ENCODE assay signal across 8 mouse cellular contexts in the genomic region with DNA sequence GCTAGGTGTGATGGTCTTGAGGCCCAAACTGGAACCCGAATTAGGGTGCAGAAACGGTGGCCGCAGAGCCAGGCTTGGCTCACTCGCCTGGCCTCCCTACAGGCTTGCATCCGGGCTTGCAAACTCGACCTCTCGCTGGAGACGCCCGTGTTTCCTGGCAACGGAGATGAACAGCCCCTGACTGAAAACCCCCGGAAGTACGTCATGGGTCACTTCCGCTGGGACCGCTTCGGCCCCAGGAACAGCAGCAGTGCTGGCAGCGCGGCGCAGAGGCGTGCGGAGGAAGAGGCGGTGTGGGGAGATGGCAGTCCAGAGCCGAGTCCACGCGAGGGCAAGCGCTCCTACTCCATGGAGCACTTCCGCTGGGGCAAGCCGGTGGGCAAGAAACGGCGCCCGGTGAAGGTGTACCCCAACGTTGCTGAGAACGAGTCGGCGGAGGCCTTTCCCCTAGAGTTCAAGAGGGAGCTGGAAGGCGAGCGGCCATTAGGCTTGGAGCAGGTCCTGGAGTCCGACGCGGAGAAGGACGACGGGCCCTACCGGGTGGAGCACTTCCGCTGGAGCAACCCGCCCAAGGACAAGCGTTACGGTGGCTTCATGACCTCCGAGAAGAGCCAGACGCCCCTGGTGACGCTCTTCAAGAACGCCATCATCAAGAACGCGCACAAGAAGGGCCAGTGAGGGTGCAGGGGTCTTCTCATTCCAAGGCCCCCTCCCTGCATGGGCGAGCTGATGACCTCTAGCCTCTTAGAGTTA. TPM values are rescaled to one million over a fixed set of nuclear protein-coding genes. Genes with fewer than 3 reads are reported as not detected.
DNase-seq lines count a peak whose midpoint lies in the region; ATAC-seq lines count a peak whose summit lies in the region.

No protein-coding gene starts in this region.

- H3K9ac ChIP-seq in intestine, embryonic 15.5 days: peak overlapping the region; percentile 68

- H3K4me2 ChIP-seq in intestine, embryonic 15.5 days (replicated peaks): peak overlapping the region; percentile 77

- peak overlapping the region; percentile 89 for H3K27ac ChIP-seq in intestine, embryonic 15.5 days

- peak; percentile 83 for DNase-seq in adrenal gland, adult 8-10 months
- peak; percentile 96 for DNase-seq in embryo, embryonic 11 days
- DNase-seq in gastrocnemius, postnatal 4 days (ENCODE audit: low spot score in 2 of 2): peak; percentile 70 to 86
- peak; percentile 82 to 85 for DNase-seq in left cerebral cortex, postnatal 14 days (ENCODE audit: low spot score in 2 of 2)
- DNase-seq in right cerebral cortex, postnatal 10 days (ENCODE audit: low spot score in 2 of 2): peak; percentile 93 to 95
- peak; percentile 60 for DNase-seq in urinary bladder, postnatal 25 days (ENCODE audit: low spot score)

- H3K9me3 ChIP-seq in intestine, embryonic 15.5 days: no peaks in the 10 kb centered on the region

- no peaks in the 10 kb centered on the region for H3K4me1 ChIP-seq in intestine, embryonic 15.5 days (replicated peaks)

- H3K27me3 ChIP-seq in intestine, embryonic 15.5 days (replicated peaks): peaks cover 3% of the 10 kb centered on the region

- H3K4me3 ChIP-seq in intestine, embryonic 15.5 days (replicated peaks): peak overlapping the region; percentile 58

- peak; percentile 96 for ATAC-seq in intestine, embryonic 15.5 days
- ATAC-seq in megakaryocyte progenitor cell, adult 5-6 weeks (replicated peaks; ENCODE audit: poor library complexity): peak; percentile 94

- no peaks in the 10 kb centered on the region for H3K36me3 ChIP-seq in intestine, embryonic 15.5 days

- 1% methylated on average over 53 of the region's 53 CpGs for WGBS in intestine, embryonic 15.5 days

- intact Hi-C loops in left cerebral cortex, postnatal 14 days (cut with DNase I): no loop called here

RNA-seq across cellular contexts. Expression of gene Pomc, which starts 5.2 kb away (rescaled TPM):
- total RNA-seq in adrenal gland, adult 8-10 months (2022): 1 to 10 TPM in 3 of 4 experiments, under 1 TPM in 1; 0.62 to 2.0 (median 1.6) TPM
- under 1 TPM; 0.65 to 0.76 TPM for total RNA-seq in gastrocnemius, postnatal 4 days (2021)
- 2.4 and 3.4 TPM in 2 replicates for polyA plus RNA-seq in intestine, embryonic 15.5 days (2015; fragmentation: Nextera tagmentation; extraction: Ambion mirVana)
- total RNA-seq in left cerebral cortex, postnatal 14 days (2021): 1 to 10 TPM; 3.1 to 3.7 TPM
- 0.83 and 1.2 TPM in 2 replicates for total RNA-seq in megakaryocyte progenitor cell, adult 5-6 weeks (2015)
- total RNA-seq in megakaryocyte progenitor cell, adult 5-6 weeks (2017): 0.44 and 2.2 TPM in 2 replicates

Comparison
In these comparisons a context has a peak if more than half of its experiments do, and no peak if none do; other contexts are left out.
1. Peak in every context shown above with its lines: DNase-seq, ATAC-seq, H3K4me3 ChIP-seq and H3K27ac ChIP-seq.